Mouse (Mus musculus): ENCODE measurements around the gene Tpcn1. TPM values are rescaled to one million over a fixed set of nuclear protein-coding genes. Genes with fewer than 3 reads are reported as not detected.
"Not testable (repeated sequence)": the region's sequence is repeated elsewhere in the genome, so short reads cannot be mapped to it uniquely, and the experiment has no call there.

Tpcn1 gene
- polyA plus RNA-seq, 1 experiment: 40.0 TPM

- Histone ChIP-seq H3K27ac (ENCODE audit: insufficient read depth, low read length) (no peak overlapping the region), H3K4me3 (ENCODE audit: insufficient read depth, low read length) (peak overlapping the region; percentile 50; the same call in 1 of the 2 replicates), H3K4me1 (ENCODE audit: control insufficient read depth, insufficient read depth, low read length) (no peaks in the 10 kb centered on the region)
- TF ChIP-seq POLR2A (IDR thresholded peaks at IDR 0.05; ENCODE audit: extremely low read depth, insufficient read depth, low read length): no peak
Observed at GRCm38 (mm10) chr5:120511643-120512220, 76.7 kb downstream of the Tpcn1 start.

- TF ChIP-seq CTCF (IDR thresholded peaks at IDR 0.05; ENCODE audit: extremely low read depth, insufficient read depth, low read length): no peak
- no peak for TF ChIP-seq POLR2A (IDR thresholded peaks at IDR 0.05; ENCODE audit: extremely low read depth, insufficient read depth, low read length)
- Histone ChIP-seq H3K27ac (ENCODE audit: insufficient read depth, low read length) (no peak within 1 kb of the TSS), H3K4me3 (ENCODE audit: insufficient read depth, low read length) (peak within 1 kb of the TSS; percentile 50), H3K4me1 (ENCODE audit: control insufficient read depth, insufficient read depth, low read length) (no peaks in the 10 kb centered on the region)
Observed at GRCm38 (mm10) chr5:120510982-120511642, 77.4 kb downstream of the Tpcn1 start, which contains the start of gene Slc8b1. Slc8b1 (plus strand) TSS chr5:120511168.

DNA sequence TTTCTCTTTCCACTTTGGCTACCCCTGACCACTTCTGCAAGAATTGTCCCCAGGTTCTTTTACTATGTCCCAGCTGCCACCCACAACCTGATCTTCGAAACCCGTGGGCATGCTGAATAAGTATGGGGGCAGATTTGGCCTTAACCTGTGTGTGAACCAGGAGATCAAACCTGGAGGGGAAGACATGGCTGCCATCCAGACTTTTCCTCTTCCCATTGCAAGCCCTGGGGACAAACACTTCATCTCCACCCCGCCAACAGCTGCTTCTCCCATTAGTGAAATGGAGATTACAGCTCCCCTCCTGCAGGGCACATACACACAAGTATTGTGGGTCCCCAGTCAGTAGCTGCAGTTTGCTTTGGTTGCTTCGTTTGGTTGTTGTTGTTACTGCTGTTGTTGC, 81.2 kb downstream of the Tpcn1 start:
- no peak overlapping the region for H3K27ac ChIP-seq (ENCODE audit: insufficient read depth, low read length)
- H3K4me3 ChIP-seq (ENCODE audit: insufficient read depth, low read length): no peak overlapping the region
- TF ChIP-seq POLR2A (IDR thresholded peaks at IDR 0.05; ENCODE audit: extremely low read depth, insufficient read depth, low read length) (no peak), CTCF (IDR thresholded peaks at IDR 0.05; ENCODE audit: extremely low read depth, insufficient read depth, low read length) (no peak)
- H3K4me1 ChIP-seq (ENCODE audit: control insufficient read depth, insufficient read depth, low read length): no peaks in the 10 kb centered on the region

DNA sequence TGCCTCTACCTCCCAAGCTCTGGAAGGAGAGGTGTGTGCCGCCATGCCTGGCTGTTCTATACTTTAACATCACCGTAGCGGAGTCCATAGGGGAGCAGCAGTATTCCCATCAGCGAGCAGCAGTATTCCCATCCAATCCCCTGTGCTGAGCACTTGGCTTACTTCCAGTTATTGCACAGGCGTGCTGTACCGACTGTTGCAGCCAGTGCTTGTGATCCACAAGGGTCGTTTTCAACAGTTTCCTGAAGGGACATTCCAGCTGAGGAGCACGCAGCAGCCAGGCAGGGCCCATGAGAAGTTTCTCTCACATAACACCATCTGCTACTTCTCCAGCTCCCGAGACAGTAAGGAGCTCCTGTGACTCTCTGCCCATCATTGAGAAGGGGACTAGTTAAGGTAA, 82.0 kb downstream of the Tpcn1 start:
- H3K4me3 ChIP-seq (ENCODE audit: insufficient read depth, low read length): no peak overlapping the region
- H3K27ac ChIP-seq (ENCODE audit: insufficient read depth, low read length): no peak overlapping the region
- TF ChIP-seq CTCF (IDR thresholded peaks at IDR 0.05; ENCODE audit: extremely low read depth, insufficient read depth, low read length): no peak
- TF ChIP-seq POLR2A (IDR thresholded peaks at IDR 0.05; ENCODE audit: extremely low read depth, insufficient read depth, low read length): no peak
- no peaks in the 10 kb centered on the region for H3K4me1 ChIP-seq (ENCODE audit: control insufficient read depth, insufficient read depth, low read length)

DNA sequence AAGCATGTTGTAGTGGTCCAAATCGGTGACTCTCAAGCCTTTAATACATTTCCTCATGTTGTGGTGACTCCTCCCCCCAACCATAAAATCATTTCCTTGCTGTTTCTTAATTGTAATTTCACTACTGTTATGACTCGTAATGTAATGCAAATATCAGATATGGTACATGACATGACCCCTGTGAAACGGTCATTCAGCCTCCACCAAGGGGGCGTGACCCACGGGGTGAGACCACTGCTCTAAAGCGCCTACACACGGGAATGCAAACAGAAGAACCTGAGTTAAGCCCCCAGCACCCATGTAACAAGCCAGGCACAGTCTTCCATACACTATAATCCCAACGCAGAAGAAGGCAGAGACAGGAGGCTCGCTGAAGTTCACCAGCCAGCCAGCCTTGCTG, 82.7 kb downstream of the Tpcn1 start:
- no peak overlapping the region for H3K27ac ChIP-seq (ENCODE audit: insufficient read depth, low read length)
- H3K4me3 ChIP-seq (ENCODE audit: insufficient read depth, low read length): no peak overlapping the region
- no peaks in the 10 kb centered on the region for H3K4me1 ChIP-seq (ENCODE audit: control insufficient read depth, insufficient read depth, low read length)
- no peak for TF ChIP-seq CTCF (IDR thresholded peaks at IDR 0.05; ENCODE audit: extremely low read depth, insufficient read depth, low read length)
- TF ChIP-seq POLR2A (IDR thresholded peaks at IDR 0.05; ENCODE audit: extremely low read depth, insufficient read depth, low read length): no peak

- Histone ChIP-seq H3K4me1 (ENCODE audit: control insufficient read depth, insufficient read depth, low read length) (no peaks in the 10 kb centered on the region), H3K27ac (ENCODE audit: insufficient read depth, low read length) (no peak overlapping the region), H3K4me3 (ENCODE audit: insufficient read depth, low read length) (no peak overlapping the region)
- no peak for TF ChIP-seq POLR2A (IDR thresholded peaks at IDR 0.05; ENCODE audit: extremely low read depth, insufficient read depth, low read length)
- TF ChIP-seq CTCF (IDR thresholded peaks at IDR 0.05; ENCODE audit: extremely low read depth, insufficient read depth, low read length): peak; percentile 76
Observed at GRCm38 (mm10) chr5:120505368-120505767, 83.1 kb downstream of the Tpcn1 start.

- TF ChIP-seq CTCF (IDR thresholded peaks at IDR 0.05; ENCODE audit: extremely low read depth, insufficient read depth, low read length) (no peak), POLR2A (IDR thresholded peaks at IDR 0.05; ENCODE audit: extremely low read depth, insufficient read depth, low read length) (0 out of 2 replicates have a peak, but pooled peaks have one; percentile 30)
- H3K4me1 ChIP-seq (ENCODE audit: control insufficient read depth, insufficient read depth, low read length): no peaks in the 10 kb centered on the region
- H3K27ac ChIP-seq (ENCODE audit: insufficient read depth, low read length): peak within 1 kb of the TSS; percentile 59
- H3K4me3 ChIP-seq (ENCODE audit: insufficient read depth, low read length): peak within 1 kb of the TSS; percentile 73
Observed at GRCm38 (mm10) chr5:120503144-120503795, 85.2 kb downstream of the Tpcn1 start, which contains the start of gene Plbd2. Plbd2 (minus strand) TSS chr5:120503625.

GRCm38 (mm10) chr5:120502675-120503143, 85.8 kb downstream of the Tpcn1 start:
- TF ChIP-seq CTCF (IDR thresholded peaks at IDR 0.05; ENCODE audit: extremely low read depth, insufficient read depth, low read length): no peak
- TF ChIP-seq POLR2A (IDR thresholded peaks at IDR 0.05; ENCODE audit: extremely low read depth, insufficient read depth, low read length): no peak

DNA sequence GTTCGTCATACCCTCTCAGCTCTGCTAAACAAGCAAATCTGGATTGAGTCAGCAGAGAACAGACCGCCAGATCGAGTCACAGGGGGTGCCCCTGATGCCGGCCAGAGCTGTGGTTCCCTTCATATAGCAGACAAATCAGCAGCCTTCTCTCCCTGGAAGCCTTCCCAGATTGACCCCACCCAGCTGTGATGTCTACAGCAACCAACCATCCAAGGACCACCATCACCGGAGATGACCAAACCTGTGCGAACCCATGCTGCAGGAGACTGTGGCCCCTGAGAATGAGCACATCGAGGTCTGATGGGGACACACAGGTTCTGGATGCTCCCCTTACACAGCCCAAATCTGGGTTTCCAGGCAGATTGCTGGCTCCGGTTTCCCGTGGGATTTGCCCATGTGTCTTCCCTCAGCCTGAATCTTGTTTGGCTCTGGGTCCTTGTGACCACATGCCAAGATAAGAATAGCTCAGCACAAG, 86.3 kb downstream of the Tpcn1 start:
- Histone ChIP-seq H3K4me1 (ENCODE audit: control insufficient read depth, insufficient read depth, low read length) (no peaks in the 10 kb centered on the region), H3K4me3 (ENCODE audit: insufficient read depth, low read length) (peak overlapping the region; percentile 73), H3K27ac (ENCODE audit: insufficient read depth, low read length) (0 out of 2 replicates have a peak overlapping the region, but pooled peaks have one; percentile 59)
- TF ChIP-seq POLR2A (IDR thresholded peaks at IDR 0.05; ENCODE audit: extremely low read depth, insufficient read depth, low read length): no peak
- no peak for TF ChIP-seq CTCF (IDR thresholded peaks at IDR 0.05; ENCODE audit: extremely low read depth, insufficient read depth, low read length)

More at GRCm38 (mm10) chr5:120502675-120503143, 85.8 kb downstream of the Tpcn1 start:
- Histone ChIP-seq H3K4me3 (ENCODE audit: insufficient read depth, low read length) (peak overlapping the region; percentile 73), H3K27ac (ENCODE audit: insufficient read depth, low read length) (peak overlapping the region; percentile 59), H3K4me1 (ENCODE audit: control insufficient read depth, insufficient read depth, low read length) (no peaks in the 10 kb centered on the region)

- not testable (repeated sequence) for H3K27ac ChIP-seq (ENCODE audit: insufficient read depth, low read length); H3K4me1 ChIP-seq (ENCODE audit: control insufficient read depth, insufficient read depth, low read length); H3K4me3 ChIP-seq (ENCODE audit: insufficient read depth, low read length)
Observed at GRCm38 (mm10) chr5:120500609-120501008, 87.9 kb downstream of the Tpcn1 start.
